Mouse (Mus musculus) heart, embryonic 12.5 days (tissue): Measurements from ENCODE around the gene C530008M17Rik. TPM values are rescaled to one million over a fixed set of nuclear protein-coding genes. Genes with fewer than 3 reads are reported as not detected.

Experiments
- ATAC-seq: fragments of 200-750 bp; cut with Nextera tagmentation; 2 replicates; pipeline ENCODE4 v1.8.0; 2017; ENCODE audit warnings: moderate TSS enrichment, moderate library complexity; ENCODE audit not compliant: insufficient number of reproducible peaks, low FRiP score
- H3K27ac ChIP-seq: fragments of 300-500 bp; sonication (generic); 2 replicates; pipeline ENCODE4 v1.5.1; 2016; ENCODE audit warnings: mild to moderate bottlenecking, moderate library complexity; ENCODE audit not compliant: poor library complexity, severe bottlenecking
- H3K27me3 ChIP-seq: fragments of 300-500 bp; sonication (generic); replicated peaks from 2 replicates; pipeline ENCODE4 v1.6.1; 2016; ENCODE audit warnings: mild to moderate bottlenecking, moderate library complexity
- H3K36me3 ChIP-seq: fragments of 300-500 bp; sonication (generic); 2 replicates; pipeline ENCODE4 v1.6.1; 2016; ENCODE audit warnings: mild to moderate bottlenecking, moderate library complexity
- H3K4me1 ChIP-seq: fragments of 300-500 bp; sonication (generic); replicated peaks from 2 replicates; pipeline ENCODE4 v1.6.1; 2016; ENCODE audit warnings: mild to moderate bottlenecking
- H3K4me2 ChIP-seq: fragments of 300-500 bp; sonication (generic); 2 replicates; pipeline ENCODE4 v1.6.1; 2016; ENCODE audit warnings: mild to moderate bottlenecking, moderate library complexity
- H3K4me3 ChIP-seq: fragments of 300-500 bp; sonication (generic); 2 replicates; pipeline ENCODE4 v1.5.1; 2016; ENCODE audit warnings: mild to moderate bottlenecking
- H3K9ac ChIP-seq: fragments of 300-500 bp; sonication (generic); 2 replicates; pipeline ENCODE4 v1.6.1; 2016; ENCODE audit warnings: mild to moderate bottlenecking, moderate library complexity
- H3K9me3 ChIP-seq: fragments of 300-500 bp; sonication (generic); replicated peaks from 2 replicates; pipeline ENCODE4 v1.6.1; 2016; ENCODE audit warnings: mild to moderate bottlenecking, moderate library complexity
- WGBS: fragments of 180-500 bp; shearing (Covaris S2); methylation state at CpG from one replicate; pipeline ENCODE4 v1.1.7; 2016; 5-methylcytosine and 5-hydroxymethylcytosine counted together
- polyA plus RNA-seq: library from polyadenylated mRNA; unstranded; fragments of >200 nt; fragmentation: Nextera tagmentation; extraction: Ambion mirVana; gene quantifications from 2 replicates; pipeline ENCODE4 v1.2.1, GENCODE M21; 2016

Gene C530008M17Rik
- polyA plus RNA-seq, 1 experiment from 2014 or later = 38.7 TPM

- no peak for ATAC-seq
- no peak overlapping the region for H3K9ac ChIP-seq
- no peaks in the 10 kb centered on the region for H3K27me3 ChIP-seq
- H3K9me3 ChIP-seq = no peaks in the 10 kb centered on the region
- peaks cover 3% of the 10 kb centered on the region; the same call in 1 of the 2 replicates for H3K4me1 ChIP-seq
- no peak overlapping the region for H3K4me2 ChIP-seq
- no peaks in the 10 kb centered on the region for H3K36me3 ChIP-seq
- WGBS = 49% methylated on average over 7 of the region's 7 CpGs
- no peak overlapping the region for H3K4me3 ChIP-seq
- no peak overlapping the region for H3K27ac ChIP-seq
Observed at GRCm38 (mm10) chr5:76747851-76748250, 91.5 kb downstream of the C530008M17Rik start.

DNA sequence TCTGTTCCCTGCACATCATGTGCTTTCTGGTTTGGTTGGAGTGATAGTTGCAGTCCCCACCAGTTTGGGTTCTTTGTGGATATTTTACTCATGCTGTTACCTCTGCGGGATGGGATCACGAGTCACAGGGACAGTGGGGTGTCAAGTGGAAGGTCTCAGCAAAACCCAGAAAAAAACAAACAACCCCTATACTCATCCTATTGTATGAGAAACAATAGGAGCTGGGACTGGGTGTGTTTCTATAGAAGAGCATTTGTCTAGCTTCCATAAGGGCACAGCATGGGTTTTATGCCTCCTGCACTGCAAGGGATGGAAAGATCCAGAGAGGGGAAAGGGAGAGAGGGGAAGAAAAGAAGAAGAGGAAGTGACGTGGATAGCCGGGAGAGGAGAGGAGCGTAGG lies 96.0 kb downstream of the C530008M17Rik start:
- Histone ChIP-seq H3K27me3 (no peaks in the 10 kb centered on the region), H3K9ac (no peak overlapping the region), H3K27ac (no peak overlapping the region), H3K9me3 (no peaks in the 10 kb centered on the region), H3K4me2 (no peak overlapping the region), H3K4me1 (no peaks in the 10 kb centered on the region), H3K4me3 (no peak overlapping the region), H3K36me3 (no peaks in the 10 kb centered on the region)
- no peak for ATAC-seq
- WGBS = 71% methylated on average over 5 of the region's 5 CpGs

DNA sequence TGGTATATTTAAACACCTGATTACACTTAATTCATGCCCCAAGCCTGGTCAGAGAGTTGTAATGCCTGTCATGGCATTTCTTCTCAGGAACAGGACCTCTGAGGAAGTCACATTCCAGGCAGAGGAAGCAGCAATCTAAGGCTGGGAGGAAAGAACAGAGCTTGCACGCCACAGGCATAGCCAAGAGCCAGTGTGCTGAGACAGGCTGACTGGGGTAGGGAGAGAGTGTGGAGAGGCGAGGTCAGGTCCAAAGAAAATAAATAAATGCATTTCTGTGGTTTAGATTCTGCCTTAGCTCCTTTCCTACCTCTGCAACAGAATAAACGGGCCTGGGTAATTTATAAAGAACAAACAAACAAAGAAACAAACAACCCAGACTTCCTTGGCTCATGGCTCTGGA lies 104.0 kb downstream of the C530008M17Rik start:
- no peak overlapping the region; the same call in 1 of the 2 replicates for H3K27ac ChIP-seq
- H3K9ac ChIP-seq = no peak overlapping the region
- H3K36me3 ChIP-seq = no peaks in the 10 kb centered on the region
- 44% methylated on average over 3 of the region's 3 CpGs for whole genome bisulfite sequencing
- no peak for ATAC-seq
- no peak overlapping the region for H3K4me2 ChIP-seq
- no peaks in the 10 kb centered on the region for H3K27me3 ChIP-seq
- H3K4me1 ChIP-seq = peaks cover 9% of the 10 kb centered on the region
- no peaks in the 10 kb centered on the region for H3K9me3 ChIP-seq
- no peak overlapping the region for H3K4me3 ChIP-seq

DNA sequence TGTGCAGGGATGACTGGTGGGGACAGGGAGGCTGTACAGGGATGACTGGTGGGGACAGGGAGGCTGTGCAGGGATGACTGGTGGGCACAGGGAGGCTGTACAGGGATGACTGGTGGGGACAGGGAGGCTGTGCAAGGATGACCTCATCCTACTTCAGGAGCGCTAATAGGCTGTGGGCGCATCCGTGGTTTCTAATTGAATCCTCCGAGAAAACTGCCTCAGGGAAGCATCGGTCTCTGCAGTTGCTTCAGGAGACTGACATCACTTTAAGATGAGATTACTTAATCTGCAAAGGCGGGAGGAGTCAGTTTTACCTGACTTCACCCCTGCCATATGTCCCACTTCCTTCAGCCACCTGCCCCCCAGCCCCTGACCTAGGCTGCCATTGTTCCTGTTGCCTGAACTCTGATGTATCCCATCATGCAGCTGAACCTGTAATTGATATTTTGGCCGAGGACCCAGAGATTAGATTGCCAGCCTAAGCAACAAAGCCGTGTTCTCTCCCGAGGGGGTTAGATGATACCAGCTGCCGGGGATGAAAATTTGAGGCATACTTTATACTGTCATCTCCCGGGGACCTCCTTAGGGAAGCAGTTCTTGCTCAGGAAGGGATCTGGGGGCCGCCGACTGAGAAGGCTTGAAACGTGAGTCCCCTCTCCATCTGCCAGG lies 105.9 kb downstream of the C530008M17Rik start:
- H3K4me2 ChIP-seq = no peak overlapping the region
- 68% methylated on average over 14 of the region's 14 CpGs for WGBS
- H3K27ac ChIP-seq = no peak overlapping the region
- H3K36me3 ChIP-seq = no peaks in the 10 kb centered on the region; the same call in 1 of the 2 replicates
- H3K27me3 ChIP-seq = no peaks in the 10 kb centered on the region
- H3K4me1 ChIP-seq = peaks cover 9% of the 10 kb centered on the region
- H3K4me3 ChIP-seq = no peak overlapping the region
- ATAC-seq = no peak
- H3K9ac ChIP-seq = no peak overlapping the region
- H3K9me3 ChIP-seq = peaks cover 7% of the 10 kb centered on the region

- no peak for ATAC-seq
- 75% methylated on average over 10 of the region's 10 CpGs for WGBS
- Histone ChIP-seq H3K9me3 (peaks cover 7% of the 10 kb centered on the region), H3K9ac (no peak overlapping the region), H3K4me1 (peaks cover 9% of the 10 kb centered on the region), H3K27me3 (no peaks in the 10 kb centered on the region), H3K27ac (no peak overlapping the region), H3K36me3 (no peaks in the 10 kb centered on the region; the same call in 1 of the 2 replicates), H3K4me3 (no peak overlapping the region), H3K4me2 (no peak overlapping the region)
Observed at GRCm38 (mm10) chr5:76763148-76763701, 106.9 kb downstream of the C530008M17Rik start.

- no peak overlapping the region for H3K4me3 ChIP-seq
- WGBS = 60% methylated on average over 6 of the region's 6 CpGs
- no peaks in the 10 kb centered on the region for H3K27me3 ChIP-seq
- H3K4me2 ChIP-seq = no peak overlapping the region
- ATAC-seq = no peak
- no peak overlapping the region for H3K27ac ChIP-seq
- peaks cover 9% of the 10 kb centered on the region for H3K4me1 ChIP-seq
- no peak overlapping the region for H3K9ac ChIP-seq
- H3K36me3 ChIP-seq = no peaks in the 10 kb centered on the region; the same call in 1 of the 2 replicates
- peaks cover 7% of the 10 kb centered on the region for H3K9me3 ChIP-seq
Observed at GRCm38 (mm10) chr5:76763731-76764130, 107.4 kb downstream of the C530008M17Rik start.

- H3K4me2 ChIP-seq = no peak overlapping the region
- no peak overlapping the region for H3K27ac ChIP-seq
- 75% methylated on average over 3 of the region's 3 CpGs for WGBS
- no peaks in the 10 kb centered on the region for H3K27me3 ChIP-seq
- ATAC-seq = no peak
- no peak overlapping the region for H3K4me3 ChIP-seq
- no peak overlapping the region for H3K9ac ChIP-seq
- no peaks in the 10 kb centered on the region for H3K4me1 ChIP-seq
- no peaks in the 10 kb centered on the region; the same call in 1 of the 2 replicates for H3K36me3 ChIP-seq
- peaks cover 7% of the 10 kb centered on the region for H3K9me3 ChIP-seq
Observed at GRCm38 (mm10) chr5:76769014-76769413, 112.7 kb downstream of the C530008M17Rik start.

DNA sequence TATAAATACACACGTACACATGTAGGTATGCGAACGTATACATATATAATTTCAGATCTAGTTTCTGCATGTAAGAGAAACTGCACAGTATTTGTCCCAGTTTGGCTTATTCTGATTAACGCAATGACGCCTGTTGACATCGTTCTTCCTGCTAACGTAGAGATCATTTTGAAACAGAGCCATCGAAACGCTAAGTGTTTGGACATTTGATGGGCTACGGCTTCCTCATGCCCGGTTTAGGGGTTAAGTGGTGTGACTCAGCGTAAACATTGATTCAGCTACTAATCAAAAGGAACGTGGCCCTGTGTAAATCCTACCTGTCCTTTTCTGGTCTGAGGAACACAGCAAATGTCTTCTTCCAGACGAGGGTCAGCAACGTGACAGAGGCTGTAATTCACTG lies 113.3 kb downstream of the C530008M17Rik start:
- WGBS = 85% methylated on average over 15 of the region's 15 CpGs

GRCm38 (mm10) chr5:76771371-76771770 lies 115.1 kb downstream of the C530008M17Rik start:
- no peak for ATAC-seq

More for the DNA sequence above, 113.3 kb downstream of the C530008M17Rik start:
- Histone ChIP-seq H3K4me1 (no peaks in the 10 kb centered on the region), H3K27me3 (no peaks in the 10 kb centered on the region), H3K9me3 (peaks cover 7% of the 10 kb centered on the region), H3K36me3 (no peaks in the 10 kb centered on the region; the same call in 1 of the 2 replicates), H3K4me2 (no peak overlapping the region), H3K27ac (no peak overlapping the region), H3K9ac (no peak overlapping the region), H3K4me3 (no peak overlapping the region)
- no peak for ATAC-seq

DNA sequence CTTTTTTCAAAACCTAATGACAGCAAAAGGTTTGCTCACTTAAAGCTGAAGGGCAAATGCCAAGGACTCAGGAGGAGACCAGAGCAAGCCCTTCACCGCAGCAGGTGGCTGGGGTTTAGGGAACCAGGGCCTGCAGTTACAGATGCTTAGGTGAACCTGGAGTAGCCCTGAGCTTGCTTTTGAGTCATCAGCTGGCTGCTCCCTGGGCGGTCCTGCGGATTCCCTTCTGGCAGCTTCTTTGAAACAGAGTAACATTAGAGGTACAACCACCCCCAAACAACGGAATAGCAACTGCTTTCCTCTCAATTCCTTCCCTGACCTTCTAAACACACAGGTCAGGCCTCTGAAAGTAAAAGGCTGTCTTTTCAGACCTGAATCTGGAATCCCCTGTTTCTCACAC lies 116.5 kb downstream of the C530008M17Rik start:
- WGBS = 60% methylated on average over 4 of the region's 4 CpGs
- no peak overlapping the region for H3K4me2 ChIP-seq
- no peak overlapping the region for H3K4me3 ChIP-seq
- no peak overlapping the region for H3K27ac ChIP-seq
- no peaks in the 10 kb centered on the region for H3K27me3 ChIP-seq
- no peaks in the 10 kb centered on the region for H3K4me1 ChIP-seq
- ATAC-seq = no peak
- no peaks in the 10 kb centered on the region for H3K9me3 ChIP-seq
- H3K9ac ChIP-seq = no peak overlapping the region
- no peaks in the 10 kb centered on the region for H3K36me3 ChIP-seq

More at GRCm38 (mm10) chr5:76771371-76771770, 115.1 kb downstream of the C530008M17Rik start:
- Histone ChIP-seq H3K4me1 (no peaks in the 10 kb centered on the region), H3K9me3 (no peaks in the 10 kb centered on the region; the same call in 1 of the 2 replicates), H3K4me2 (no peak overlapping the region), H3K4me3 (no peak overlapping the region), H3K27ac (no peak overlapping the region), H3K9ac (no peak overlapping the region), H3K36me3 (no peaks in the 10 kb centered on the region), H3K27me3 (no peaks in the 10 kb centered on the region)
- 78% methylated on average over 5 of the region's 5 CpGs for WGBS

DNA sequence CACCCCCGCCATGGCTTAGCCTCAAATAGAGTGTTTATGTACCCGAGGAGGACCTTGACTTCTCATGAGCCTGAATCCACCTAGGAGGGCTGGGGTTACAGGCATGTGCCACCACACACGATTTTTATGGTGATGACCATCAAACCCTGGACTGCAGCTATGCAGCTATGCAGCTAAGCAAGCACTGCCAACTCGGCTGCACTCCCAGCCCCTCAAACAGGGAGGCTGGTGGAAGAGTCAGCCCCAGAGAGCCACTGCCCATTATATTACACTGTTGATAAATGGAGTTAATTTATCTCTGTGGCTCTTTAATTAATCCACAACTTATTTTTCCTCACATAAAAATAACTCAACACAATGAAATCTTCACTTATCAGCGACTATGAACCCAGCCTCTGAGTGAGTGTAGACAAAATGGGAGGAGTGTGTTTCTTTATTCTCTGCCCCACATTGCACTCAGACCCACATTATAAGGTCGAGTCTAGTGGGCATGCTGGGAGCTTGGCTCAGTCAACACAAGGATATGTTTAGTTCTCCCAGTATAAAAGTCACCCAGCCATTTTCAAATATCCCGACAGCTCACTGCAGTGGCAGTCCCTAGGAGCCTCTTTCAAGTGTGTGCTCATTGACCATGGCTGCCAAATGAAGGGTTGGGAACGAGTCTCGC lies 117.3 kb downstream of the C530008M17Rik start:
- no peak for ATAC-seq
- H3K27ac ChIP-seq = no peak overlapping the region
- H3K4me2 ChIP-seq = no peak overlapping the region
- no peak overlapping the region for H3K4me3 ChIP-seq
- H3K4me1 ChIP-seq = no peaks in the 10 kb centered on the region
- H3K9me3 ChIP-seq = no peaks in the 10 kb centered on the region
- H3K9ac ChIP-seq = no peak overlapping the region
- no peaks in the 10 kb centered on the region for H3K27me3 ChIP-seq
- WGBS = 71% methylated on average over 9 of the region's 9 CpGs
- no peaks in the 10 kb centered on the region for H3K36me3 ChIP-seq
